ENCODE assay signal across 11 mouse cellular contexts in the genomic region with DNA sequence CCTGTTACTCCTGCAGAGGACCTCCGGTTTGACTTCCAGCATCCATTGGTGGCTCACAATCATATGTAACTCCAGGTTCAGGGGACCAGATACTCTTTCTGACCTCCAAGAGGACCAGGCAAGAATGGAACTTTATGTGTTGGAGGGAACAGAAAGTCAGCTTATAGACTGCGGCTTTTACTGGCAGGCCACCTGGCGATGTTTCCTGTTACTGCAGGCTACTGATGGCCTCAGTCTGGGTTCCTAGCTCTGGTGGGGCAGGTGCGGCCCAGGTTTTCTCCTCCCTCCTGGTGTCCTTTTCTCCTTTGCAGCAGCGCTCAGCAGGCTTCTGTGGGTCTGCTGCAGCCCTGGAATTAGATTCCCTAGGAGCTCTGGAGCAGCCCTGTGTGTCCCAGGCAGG. TPM values are rescaled to one million over a fixed set of nuclear protein-coding genes. Genes with fewer than 3 reads are reported as not detected.
DNase-seq lines count a peak whose midpoint lies in the region; ATAC-seq and TF ChIP-seq lines count a peak whose summit lies in the region.
"Had no signal": no experiment of that assay in that cellular context is flagged by ENCODE, and none has a peak within 500 bp of the region (broad histone marks: within the 10 kb centered on the region; RNA-seq: fewer than 3 reads in every experiment).

No protein-coding gene starts in this region.

- WGBS in cerebellum, adult 2 months: 45% methylated on average over 5 of the region's 5 CpGs
- 57% methylated on average over 5 of the region's 5 CpGs for WGBS in lung, embryonic 14.5 days
- 19% methylated on average over 5 of the region's 5 CpGs for WGBS in thymus, adult 2 months
- 52% methylated on average over 5 of the region's 5 CpGs for WGBS in heart, embryonic 11.5 days (ENCODE audit: insufficient replicate concordance)

- H3K9ac ChIP-seq in lung, embryonic 14.5 days: no peak overlapping the region
- H3K9ac ChIP-seq in heart, embryonic 11.5 days (ENCODE audit: low read depth, low read length): no peak overlapping the region
- H3K9ac ChIP-seq: hindbrain, embryonic 13.5 days; liver, embryonic 15.5 days had no signal

- peak in 1 of 2 experiments; percentile 64 for DNase-seq in cerebellum, adult 2 months
- DNase-seq in cerebellum, adult 9-10 months: no peak
- no peak for DNase-seq in lung, embryonic 14.5 days
- DNase-seq in lung, postnatal 10 days: no peak
- peak; percentile 64 for DNase-seq in induced T-regulatory cell, adult 2 months (ENCODE audit: low read depth)
- DNase-seq in thymus, adult 2 months: peak; percentile 71
- DNase-seq: adrenal gland, postnatal 36 days had no signal

- H3K9me3 ChIP-seq in lung, embryonic 14.5 days (ENCODE audit: low read depth, low read length): no peaks in the 10 kb centered on the region
- no peaks in the 10 kb centered on the region for H3K9me3 ChIP-seq in heart, embryonic 11.5 days (replicated peaks; ENCODE audit: control insufficient read depth, low read length)
- H3K9me3 ChIP-seq: hindbrain, embryonic 13.5 days; liver, embryonic 15.5 days had no signal

- no peak for ATAC-seq in lung, embryonic 14.5 days (ENCODE audit: insufficient read depth)
- no peak for ATAC-seq in frontal cortex, adult (ENCODE audit: low TSS enrichment)
- ATAC-seq in heart, embryonic 11.5 days (replicated peaks; ENCODE audit: insufficient number of reproducible peaks, low FRiP score, low TSS enrichment): no peak

- H3K36me3 ChIP-seq in lung, embryonic 14.5 days (ENCODE audit: insufficient read depth): peaks cover 72% of the 10 kb centered on the region
- H3K36me3 ChIP-seq in thymus, adult 2 months (ENCODE audit: control insufficient read depth, insufficient read depth, low read length): peaks cover 7% of the 10 kb centered on the region
- H3K36me3 ChIP-seq in heart, embryonic 11.5 days (ENCODE audit: control insufficient read depth, insufficient read depth, low read length): peaks cover 15% of the 10 kb centered on the region
- H3K36me3 ChIP-seq: liver, embryonic 15.5 days had no signal

- H3K27ac ChIP-seq in cerebellum, adult 2 months (ENCODE audit: insufficient read depth, low read length): 0 out of 2 replicates have a peak overlapping the region, but pooled peaks have one; percentile 15
- no peak overlapping the region for H3K27ac ChIP-seq in lung, embryonic 14.5 days (ENCODE audit: low read depth)
- no peak overlapping the region for H3K27ac ChIP-seq in thymus, adult 2 months (ENCODE audit: control insufficient read depth, insufficient read depth, low read length)
- no peak overlapping the region for H3K27ac ChIP-seq in heart, embryonic 11.5 days (ENCODE audit: low read depth, low read length)
- H3K27ac ChIP-seq: hindbrain, embryonic 13.5 days; liver, embryonic 15.5 days had no signal

- no peak for TF ChIP-seq POLR2A in cerebellum, adult 2 months (IDR thresholded peaks at IDR 0.05; ENCODE audit: borderline replicate concordance, insufficient read depth, low read length)
- TF ChIP-seq POLR2A in thymus, adult 2 months (IDR thresholded peaks at IDR 0.05; ENCODE audit: control insufficient read depth, extremely low read depth, insufficient read depth, low read length, poor library complexity): no peak

- H3K4me1 ChIP-seq in cerebellum, adult 2 months (ENCODE audit: control insufficient read depth, insufficient read depth, low read length): peaks cover 55% of the 10 kb centered on the region
- peaks cover 15% of the 10 kb centered on the region; the same call in 1 of the 2 replicates for H3K4me1 ChIP-seq in lung, embryonic 14.5 days (ENCODE audit: insufficient read depth)
- H3K4me1 ChIP-seq in thymus, adult 2 months (replicated peaks; ENCODE audit: control insufficient read depth, insufficient read depth, low read length): peaks cover 31% of the 10 kb centered on the region
- H3K4me1 ChIP-seq in heart, embryonic 11.5 days (ENCODE audit: control insufficient read depth, insufficient read depth, low read length): peaks cover 35% of the 10 kb centered on the region

- no peaks in the 10 kb centered on the region for H3K27me3 ChIP-seq in cerebellum, adult 2 months (ENCODE audit: control insufficient read depth, insufficient read depth, low read length)
- H3K27me3 ChIP-seq in lung, embryonic 14.5 days (ENCODE audit: insufficient read depth, low read length): no peaks in the 10 kb centered on the region
- H3K27me3 ChIP-seq in thymus, adult 2 months (ENCODE audit: control insufficient read depth, insufficient read depth, low read length): no peaks in the 10 kb centered on the region
- no peaks in the 10 kb centered on the region for H3K27me3 ChIP-seq in heart, embryonic 11.5 days (ENCODE audit: control insufficient read depth, insufficient read depth, low read length)
- H3K27me3 ChIP-seq: hindbrain, embryonic 13.5 days; liver, embryonic 15.5 days had no signal

- no peak overlapping the region for H3K4me2 ChIP-seq in lung, embryonic 14.5 days
- H3K4me2 ChIP-seq in heart, embryonic 11.5 days: no peak overlapping the region
- H3K4me2 ChIP-seq: hindbrain, embryonic 13.5 days; liver, embryonic 15.5 days had no signal

- peak; percentile 46 for TF ChIP-seq CTCF in cerebellum, adult 2 months (IDR thresholded peaks at IDR 0.05; ENCODE audit: borderline replicate concordance, insufficient read depth, low read depth, low read length)
- TF ChIP-seq CTCF in lung, embryonic 14.5 days (IDR thresholded peaks at IDR 0.05; ENCODE audit: low read depth): peak; percentile 32
- TF ChIP-seq CTCF in thymus, adult 2 months (IDR thresholded peaks at IDR 0.05; ENCODE audit: borderline replicate concordance, control insufficient read depth, extremely low read depth, insufficient read depth, low read length, poor library complexity): no peak

- H3K4me3 ChIP-seq in cerebellum, adult 2 months (replicated peaks; ENCODE audit: insufficient read depth, low read depth, low read length): no peak overlapping the region
- H3K4me3 ChIP-seq in lung, embryonic 14.5 days (ENCODE audit: low read depth, low read length): no peak overlapping the region
- no peak overlapping the region for H3K4me3 ChIP-seq in thymus, adult 2 months (ENCODE audit: control insufficient read depth, insufficient read depth, low read length)
- H3K4me3 ChIP-seq in heart, embryonic 11.5 days (ENCODE audit: low read depth, low read length): no peak overlapping the region
- H3K4me3 ChIP-seq: hindbrain, embryonic 13.5 days; liver, embryonic 15.5 days had no signal

RNA-seq across cellular contexts. Expression of gene Dnmt3a, which starts 46.7 kb away (rescaled TPM):
- 43.2 and 47.6 TPM in 2 replicates for polyA plus RNA-seq in cerebellum, adult 2 months (2012; rRNA removed)
- 88.0 and 95.5 TPM in 2 replicates for polyA plus RNA-seq in lung, embryonic 14.5 days (2014; fragmentation: Nextera tagmentation; extraction: Ambion mirVana)
- 40.9 and 55.1 TPM in 2 replicates for polyA plus RNA-seq in thymus, adult 2 months (2012; rRNA removed)
- 55.1 and 60.1 TPM in 2 replicates for polyA plus RNA-seq in heart, embryonic 11.5 days (2014; fragmentation: Nextera tagmentation; extraction: Ambion mirVana)

Comparison
In these comparisons a context has a peak if more than half of its experiments do, and no peak if none do; other contexts are left out.
1. DNase-seq: peak in induced T-regulatory cell, adult 2 months (single experiment) and thymus, adult 2 months (single experiment); none in cerebellum, adult 9-10 months (single experiment), lung, embryonic 14.5 days (single experiment) and lung, postnatal 10 days (single experiment).